Mouse (Mus musculus): Measurements from ENCODE around the gene Olfr1115. TPM values are rescaled to one million over a fixed set of nuclear protein-coding genes. Genes with fewer than 3 reads are reported as not detected.

Olfr1115 gene
- not detected for polyA plus RNA-seq (2017; shearing (Covaris generic))

DNA sequence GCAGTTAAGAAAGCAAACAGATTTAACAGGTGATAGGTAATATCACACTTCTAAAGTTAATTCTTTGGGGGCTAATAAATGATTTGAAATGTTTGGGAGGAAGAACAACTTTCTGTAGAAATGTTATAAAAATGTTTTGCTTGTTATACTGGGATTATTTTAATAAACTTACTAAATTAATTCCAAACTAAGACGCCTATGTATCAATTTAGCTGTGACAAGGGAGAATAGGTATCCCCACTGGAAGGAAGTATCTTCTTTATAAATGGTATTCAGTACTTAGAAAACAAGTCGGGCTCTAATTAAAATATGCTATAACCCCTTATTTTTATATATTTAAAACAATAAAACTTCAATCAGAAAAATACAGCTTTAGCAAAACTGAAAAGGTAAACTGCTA is at the start of gene Olfr1115:
Gene Olfr1115 (plus strand): TSS at position 301 of the 400 bp plus-strand sequence.

DNA sequence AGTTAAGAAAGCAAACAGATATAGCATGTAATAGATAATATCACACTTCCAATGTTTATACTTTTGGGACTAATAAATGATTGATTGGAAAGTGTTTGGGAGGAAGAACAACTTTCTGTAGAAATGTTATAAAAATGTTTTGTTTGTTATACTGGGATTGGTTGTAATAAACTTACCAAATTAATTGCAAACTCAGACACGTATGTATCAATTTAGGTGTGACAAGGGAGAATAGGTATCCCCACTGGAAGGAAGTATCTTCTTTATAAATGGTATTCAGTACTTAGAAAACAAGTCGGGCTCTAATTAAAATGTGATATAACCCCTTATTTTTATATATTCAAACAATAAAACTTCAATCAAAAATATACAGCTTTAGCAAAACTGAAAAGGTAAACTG is 39.1 kb upstream of the Olfr1115 start, which contains the start of gene Olfr1113:
Gene Olfr1113 (plus strand): TSS at position 301 of the 400 bp plus-strand sequence.

DNA sequence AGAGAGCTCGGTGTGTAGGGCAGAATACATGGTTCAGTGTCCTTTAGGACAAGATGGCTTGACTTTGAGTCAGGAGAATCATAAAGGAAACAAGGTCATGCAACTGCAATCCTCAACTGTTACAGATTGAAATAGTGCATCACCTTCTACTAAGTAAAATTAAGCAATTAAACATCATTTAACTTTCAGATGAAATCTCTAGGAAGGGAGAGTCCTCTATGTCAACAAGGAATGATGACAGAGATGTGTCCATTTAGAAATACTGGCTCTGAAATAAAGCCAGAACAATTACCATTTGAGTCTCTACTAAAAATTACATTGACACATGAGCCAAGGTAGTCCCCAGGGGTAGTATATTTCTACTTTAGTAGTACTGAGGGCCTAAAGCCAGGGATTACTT is 19.4 kb downstream of the Olfr1115 start, which contains the start of gene Olfr1116:
Gene Olfr1116 (plus strand): TSS at position 301 of the 400 bp plus-strand sequence.

Other genes with a start within 250 kb of the Olfr1115 start
- not detected for gene Olfr1102, start 249.6 kb upstream of the Olfr1115 start, polyA plus RNA-seq (2017; shearing (Covaris generic))
- not detected for gene Olfr1104, start 220.9 kb upstream of the Olfr1115 start, polyA plus RNA-seq (2017; shearing (Covaris generic))
- gene Olfr1105, start 211.5 kb upstream of the Olfr1115 start, polyA plus RNA-seq (2017; shearing (Covaris generic)), result not detected
- not detected for gene Olfr1106, start 195.7 kb upstream of the Olfr1115 start, polyA plus RNA-seq (2017; shearing (Covaris generic))
- gene Olfr1107, start 172.2 kb upstream of the Olfr1115 start, polyA plus RNA-seq (2017; shearing (Covaris generic)), result not detected
- not detected for gene Olfr1109, start 152.0 kb upstream of the Olfr1115 start, polyA plus RNA-seq (2017; shearing (Covaris generic))
- not detected for gene Olfr259, start 133.4 kb upstream of the Olfr1115 start, polyA plus RNA-seq (2017; shearing (Covaris generic))
- gene Olfr1110, start 107.7 kb upstream of the Olfr1115 start, polyA plus RNA-seq (2017; shearing (Covaris generic)), result not detected
- gene Olfr1111, start 95.4 kb upstream of the Olfr1115 start, polyA plus RNA-seq (2017; shearing (Covaris generic)), result not detected
- gene Olfr1112, start 60.2 kb upstream of the Olfr1115 start, polyA plus RNA-seq (2017; shearing (Covaris generic)), result not detected
- not detected for gene Olfr1113, start 39.0 kb upstream of the Olfr1115 start, polyA plus RNA-seq (2017; shearing (Covaris generic))
- gene Olfr1116, start 19.5 kb downstream of the Olfr1115 start, polyA plus RNA-seq (2017; shearing (Covaris generic)), result 0.02 TPM
- gene Olfr1118, start 59.6 kb downstream of the Olfr1115 start, polyA plus RNA-seq (2017; shearing (Covaris generic)), result not detected
- not detected for gene Olfr1120, start 106.8 kb downstream of the Olfr1115 start, polyA plus RNA-seq (2017; shearing (Covaris generic))
- gene Olfr1121, start 121.9 kb downstream of the Olfr1115 start, polyA plus RNA-seq (2017; shearing (Covaris generic)), result not detected
- not detected for gene Olfr1122, start 137.8 kb downstream of the Olfr1115 start, polyA plus RNA-seq (2017; shearing (Covaris generic))
- not detected for gene Olfr1123, start 168.6 kb downstream of the Olfr1115 start, polyA plus RNA-seq (2017; shearing (Covaris generic))
- gene Olfr1124, start 182.3 kb downstream of the Olfr1115 start, polyA plus RNA-seq (2017; shearing (Covaris generic)), result not detected
- gene Olfr1126, start 205.9 kb downstream of the Olfr1115 start, polyA plus RNA-seq (2017; shearing (Covaris generic)), result not detected
- not detected for gene Pramel7, start 249.1 kb downstream of the Olfr1115 start, polyA plus RNA-seq (2017; shearing (Covaris generic))

All from inflammation-experienced regulatory T-cells, adult 16 weeks (primary cell).